ENCODE assay signal across 8 mouse cellular contexts in genomic region chr3:41082885-41083789, GRCm38 (mm10). TPM values are rescaled to one million over a fixed set of nuclear protein-coding genes. Genes with fewer than 3 reads are reported as not detected.
DNase-seq lines count a peak whose midpoint lies in the region; ATAC-seq lines count a peak whose summit lies in the region.

TSS of gene Pgrmc2 (minus strand) at chr3:41083046.

- H3K9me3 ChIP-seq in hindbrain, embryonic 16.5 days (ENCODE audit: control insufficient read depth, low read length): no peaks in the 10 kb centered on the region

- no peaks in the 10 kb centered on the region for H3K36me3 ChIP-seq in hindbrain, embryonic 16.5 days (ENCODE audit: control insufficient read depth, insufficient read depth, low read length)
- no peaks in the 10 kb centered on the region for H3K36me3 ChIP-seq in macrophage (ENCODE audit: inconsistent target)

- H3K4me3 ChIP-seq in hindbrain, embryonic 16.5 days (ENCODE audit: low read length): peak within 1 kb of the TSS; percentile 94
- peak within 1 kb of the TSS; percentile 62 for H3K4me3 ChIP-seq in macrophage (ENCODE audit: inconsistent target)

- H3K27ac ChIP-seq in hindbrain, embryonic 16.5 days (ENCODE audit: low read depth, low read length): peak within 1 kb of the TSS; percentile 93
- peak within 1 kb of the TSS; percentile 52 for H3K27ac ChIP-seq in macrophage

- peak; percentile 92 for DNase-seq in WW6 (ENCODE audit: low read depth, low spot score)
- peak; percentile 90 to 97 for DNase-seq in cerebellum, postnatal 4 days (ENCODE audit: low spot score in 2 of 2)
- DNase-seq in gastrocnemius, adult 18-20 months (ENCODE audit: low spot score): peak; percentile 97
- DNase-seq in left cerebral cortex, adult 18-20 months (ENCODE audit: low spot score in 2 of 2): peak; percentile 97 to 99
- peak; percentile 99 for DNase-seq in right cerebral cortex, adult 18-20 months
- peak; percentile 88 for DNase-seq in urinary bladder, postnatal 10 days (ENCODE audit: low spot score)

- H3K4me2 ChIP-seq in hindbrain, embryonic 16.5 days (ENCODE audit: low read length): peak within 1 kb of the TSS; percentile 89

- peak; percentile 99 for ATAC-seq in hindbrain, embryonic 16.5 days

- 0% methylated on average over 85 of the region's 95 CpGs for WGBS in hindbrain, embryonic 16.5 days
- under 1% methylated on average over 81 of the region's 95 CpGs for WGBS in macrophage (ENCODE audit: missing documents)

- H3K79me2 ChIP-seq in macrophage (ENCODE audit: inconsistent target): peaks cover 41% of the 10 kb centered on the region

- H3K4me1 ChIP-seq in hindbrain, embryonic 16.5 days (ENCODE audit: control insufficient read depth, insufficient read depth, low read depth, low read length): peaks cover 14% of the 10 kb centered on the region

- peak within 1 kb of the TSS; percentile 87 for H3K9ac ChIP-seq in hindbrain, embryonic 16.5 days (ENCODE audit: low read depth, low read length)

- H3K27me3 ChIP-seq in hindbrain, embryonic 16.5 days (replicated peaks; ENCODE audit: control insufficient read depth, insufficient read depth, low read length): no peaks in the 10 kb centered on the region

RNA-seq across cellular contexts. Expression of gene Pgrmc2, which starts in this region (rescaled TPM):
- total RNA-seq in gastrocnemius, adult 18-20 months (2021): 10 to 100 TPM; 20.1 to 21.7 TPM
- polyA plus RNA-seq in hindbrain, embryonic 16.5 days (2015; fragmentation: Nextera tagmentation; extraction: Ambion mirVana): 28.6 and 29.4 TPM in 2 replicates
- 10 to 100 TPM; 62.9 to 64.4 TPM for total RNA-seq in left cerebral cortex, adult 18-20 months (2021)
- 10 to 100 TPM in 16 of 26 experiments, 1 to 10 TPM in 9, under 1 TPM in 1; 0.97 to 32.5 (median 12.2) TPM for total RNA-seq in macrophage (2018; cell fraction: chromatin; rRNA removed)
- total RNA-seq in macrophage (2018; cell fraction: cytosol; rRNA removed): 10 to 100 TPM; 23.8 to 35.4 (median 30.2) TPM
- 10 to 100 TPM in 25 of 26 experiments, 1 to 10 TPM in 1; 7.8 to 39.1 (median 18.9) TPM for total RNA-seq in macrophage (2018; cell fraction: nucleus; rRNA removed)
- polyA plus RNA-seq in macrophage (2018): 23.4 to 38.6 TPM (median 34.4 TPM) in 3 replicates

Comparison
In these comparisons a context has a peak if more than half of its experiments do, and no peak if none do; other contexts are left out.
1. Peak in every context shown above with its lines: DNase-seq, ATAC-seq, H3K4me3 ChIP-seq and H3K27ac ChIP-seq.